Mouse (Mus musculus) layer of hippocampus, adult 11-12 months (tissue): ENCODE measurements around the gene Psme1.

Experiments used
- DNase-seq: peaks from one replicate; pipeline ENCODE4 v3.0.0; 2022; ENCODE audit warnings: low spot score

Psme1 gene

DNA sequence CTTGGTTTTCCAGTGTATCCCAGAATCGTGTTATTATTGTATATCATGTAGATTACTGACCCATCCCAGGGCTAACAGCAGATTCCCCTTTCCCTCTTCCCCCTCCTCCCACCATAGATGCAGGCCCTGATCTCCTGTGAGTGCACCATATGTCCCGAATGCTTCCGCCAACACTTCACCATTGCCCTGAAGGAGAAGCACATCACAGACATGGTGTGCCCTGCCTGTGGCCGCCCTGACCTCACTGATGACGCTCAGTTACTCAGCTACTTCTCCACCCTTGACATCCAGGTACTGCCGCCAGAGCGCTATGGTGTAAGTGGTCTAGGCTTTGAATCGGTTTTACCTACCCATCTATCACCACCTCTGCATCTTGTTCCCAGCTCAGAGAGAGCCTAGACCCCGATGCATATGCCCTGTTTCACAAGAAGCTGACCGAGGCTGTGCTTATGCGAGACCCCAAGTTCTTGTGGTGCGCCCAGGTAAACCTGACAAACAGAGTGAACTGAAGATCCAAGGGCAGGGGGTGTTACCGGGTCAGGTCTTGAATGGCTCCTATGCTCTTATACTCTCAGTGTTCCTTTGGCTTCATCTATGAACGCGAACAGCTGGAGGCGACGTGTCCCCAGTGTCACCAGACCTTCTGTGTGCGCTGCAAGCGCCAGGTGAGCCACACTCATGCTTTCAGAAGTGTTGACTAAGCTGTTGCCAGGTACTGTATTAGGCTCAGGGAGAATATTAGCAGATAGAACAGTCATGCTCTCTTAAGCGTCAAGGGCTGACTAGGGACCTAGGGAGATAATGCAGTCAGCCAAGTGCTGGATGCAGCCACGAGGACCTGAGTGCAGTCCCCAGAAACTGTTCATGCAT lies 20.8 kb downstream of the Psme1 start:
- DNase-seq = no peak

DNA sequence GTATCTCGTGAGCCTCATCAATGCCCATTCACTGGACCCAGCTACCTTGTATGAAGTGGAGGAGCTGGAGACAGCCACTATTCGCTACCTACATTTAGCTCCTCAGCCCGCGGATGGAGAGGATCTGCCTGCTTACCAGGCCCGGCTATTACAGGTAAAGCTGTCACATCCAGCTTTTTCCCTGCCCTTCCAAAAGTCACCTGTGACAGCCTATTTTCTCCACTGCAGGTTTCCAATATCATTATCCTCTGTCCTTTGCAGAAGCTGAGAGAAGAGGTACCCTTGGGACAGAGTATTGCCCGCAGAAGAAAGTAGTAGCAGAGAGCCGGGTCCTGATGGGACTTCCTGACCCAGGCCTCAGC lies 25.3 kb downstream of the Psme1 start, which contains the start of gene Irf9:
TSS of gene Irf9 (plus strand) at position 301 of the 362 bp plus-strand sequence.
- DNase-seq = no peak

DNA sequence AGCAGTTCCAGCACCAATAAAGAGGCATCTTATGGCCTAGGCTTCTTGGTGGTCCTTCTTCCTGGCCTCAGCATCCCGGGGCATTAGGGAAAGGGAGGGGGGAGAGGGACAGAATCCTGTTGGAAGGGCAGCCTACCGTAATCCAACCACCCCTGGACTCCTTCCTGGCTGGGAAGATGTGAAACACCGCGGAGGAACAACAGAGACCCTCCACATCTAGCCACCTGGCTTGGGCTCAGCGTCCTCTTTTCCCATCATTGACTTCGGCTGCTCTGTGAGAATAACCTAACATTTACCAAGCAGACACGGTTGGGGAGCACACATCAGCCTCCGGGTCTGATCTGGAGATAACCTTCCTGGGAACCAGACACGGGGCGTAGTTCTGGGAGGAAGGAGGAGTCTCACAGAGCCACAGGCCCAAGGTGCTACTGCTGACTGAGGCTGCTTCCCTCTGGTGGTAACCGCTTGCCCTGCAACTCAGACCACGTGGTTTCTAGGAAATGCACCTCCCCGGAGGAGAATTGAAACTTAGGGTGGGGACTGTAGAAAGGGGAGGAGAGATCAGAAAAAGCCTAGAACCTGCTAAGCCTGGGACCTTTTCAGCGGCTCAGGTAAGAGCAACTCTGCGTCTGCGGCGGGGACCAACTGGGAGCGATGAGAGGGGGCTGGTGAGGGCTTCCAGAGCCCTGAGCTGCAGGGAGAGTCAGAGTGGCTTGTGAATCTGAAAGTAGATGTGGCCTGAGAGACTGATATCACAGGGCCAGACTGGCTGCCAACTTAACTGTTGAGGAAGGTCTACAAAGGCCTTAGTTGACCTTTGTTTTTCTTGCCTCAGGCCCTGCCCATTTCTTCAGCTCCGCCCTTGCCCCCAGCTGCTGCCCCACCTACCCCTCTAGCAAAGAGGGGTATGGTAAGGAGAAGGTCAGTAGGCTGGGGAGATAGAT lies 26.0 kb downstream of the Psme1 start:
- peak; percentile 92 for DNase-seq

GRCm38 (mm10) chr14:55604823-55605222 lies 26.9 kb downstream of the Psme1 start:
- DNase-seq = no peak

DNA sequence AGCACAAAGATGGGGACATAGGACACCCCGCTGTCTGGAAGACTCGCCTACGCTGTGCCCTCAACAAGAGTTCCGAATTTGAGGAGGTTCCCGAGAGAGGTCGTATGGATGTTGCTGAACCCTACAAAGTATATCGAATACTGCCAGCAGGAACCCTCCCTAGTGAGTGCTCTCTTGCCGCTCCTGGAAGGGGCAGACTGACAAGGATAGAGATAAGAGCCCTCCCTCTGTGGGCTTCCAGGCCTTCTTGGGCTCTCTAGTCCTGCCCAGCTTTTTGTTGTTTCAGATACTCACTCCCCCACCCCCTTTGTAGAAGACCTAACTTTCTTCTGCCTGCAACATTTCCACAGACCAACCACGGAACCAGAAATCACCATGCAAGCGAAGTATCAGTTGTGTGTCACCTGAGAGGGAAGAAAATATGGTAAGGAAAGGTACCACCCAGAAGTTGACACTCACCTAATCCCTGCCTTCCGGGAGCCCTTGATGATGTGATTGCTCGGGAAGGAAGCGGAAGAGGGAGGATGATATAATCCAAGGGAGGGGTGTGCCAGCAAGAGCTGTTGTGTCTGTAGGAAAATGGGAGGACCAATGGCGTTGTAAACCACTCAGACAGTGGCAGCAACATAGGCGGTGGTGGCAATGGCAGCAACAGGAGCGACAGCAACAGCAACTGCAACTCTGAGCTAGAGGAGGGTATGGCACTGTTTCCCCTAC lies 28.0 kb downstream of the Psme1 start:
- DNase-seq = no peak

- no peak for DNase-seq
Measured at GRCm38 (mm10) chr14:55608339-55608738, 30.4 kb downstream of the Psme1 start.

DNA sequence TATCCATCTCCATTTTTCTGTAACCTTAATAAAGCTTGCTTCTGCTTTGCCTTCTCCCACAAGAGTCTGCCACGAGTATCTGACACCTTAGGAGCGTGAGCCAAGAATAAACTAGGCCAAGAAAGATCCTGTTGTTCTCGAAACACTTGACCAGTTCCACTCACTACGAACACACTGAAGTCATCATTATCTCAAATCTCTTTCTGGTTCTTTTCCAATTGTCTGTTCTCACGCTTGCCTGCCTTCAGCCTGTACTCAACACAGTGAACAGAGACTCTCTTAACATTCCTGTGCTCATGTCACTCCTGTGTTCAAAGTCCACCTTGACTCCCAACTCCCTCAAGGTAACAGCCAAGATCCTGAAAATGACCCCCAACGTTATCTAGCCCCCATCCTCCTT lies 35.4 kb downstream of the Psme1 start:
- DNase-seq = no peak

DNA sequence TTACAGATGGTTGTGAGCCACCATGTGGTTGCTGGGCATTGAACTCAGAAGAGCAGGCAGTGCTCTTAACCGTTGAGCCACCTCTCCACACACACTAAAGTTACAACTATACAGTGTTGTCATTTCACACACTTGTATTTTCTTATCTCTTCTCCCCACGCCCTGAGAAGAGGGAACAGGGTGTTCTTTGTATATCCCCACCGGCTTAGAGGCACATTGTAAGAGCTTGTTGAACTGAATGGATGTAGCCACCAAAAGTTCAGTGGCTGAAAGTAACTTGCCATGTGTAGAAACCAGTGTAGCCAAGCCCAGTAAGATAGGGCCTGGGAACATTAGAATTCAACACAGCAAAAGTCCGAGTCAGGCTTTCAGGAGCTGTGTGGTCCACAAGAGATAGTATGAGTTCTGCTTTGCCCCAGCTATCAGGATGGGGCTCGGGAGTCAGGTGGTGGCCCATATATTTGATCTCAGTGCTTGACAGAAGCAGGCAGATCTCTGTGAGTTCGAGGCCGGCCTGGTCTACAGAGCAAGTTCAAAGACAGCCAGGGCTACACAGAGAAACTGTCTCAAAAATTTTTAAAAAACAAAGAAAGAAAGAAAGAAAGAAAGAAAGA lies 36.7 kb downstream of the Psme1 start:
- DNase-seq = no peak

DNA sequence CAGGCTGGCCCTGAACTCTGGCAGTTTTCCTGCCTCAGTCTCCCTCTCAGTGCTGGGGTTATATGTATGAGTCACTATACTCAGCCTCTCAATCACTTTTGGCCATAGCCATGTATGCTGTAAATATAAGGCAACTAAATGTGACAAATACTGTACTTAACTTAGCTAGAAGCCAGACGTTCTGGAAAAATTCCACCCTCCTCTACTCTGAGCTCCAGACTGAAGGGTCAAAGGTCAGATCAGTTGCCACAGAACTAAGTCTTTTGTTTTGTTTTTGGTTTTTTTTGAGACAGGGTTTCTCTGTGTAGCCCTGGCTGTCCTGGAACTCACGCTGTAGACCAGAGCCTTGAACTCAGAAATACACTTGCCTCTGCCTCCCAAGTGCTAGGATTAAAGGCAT lies 38.0 kb downstream of the Psme1 start:
- no peak for DNase-seq

DNA sequence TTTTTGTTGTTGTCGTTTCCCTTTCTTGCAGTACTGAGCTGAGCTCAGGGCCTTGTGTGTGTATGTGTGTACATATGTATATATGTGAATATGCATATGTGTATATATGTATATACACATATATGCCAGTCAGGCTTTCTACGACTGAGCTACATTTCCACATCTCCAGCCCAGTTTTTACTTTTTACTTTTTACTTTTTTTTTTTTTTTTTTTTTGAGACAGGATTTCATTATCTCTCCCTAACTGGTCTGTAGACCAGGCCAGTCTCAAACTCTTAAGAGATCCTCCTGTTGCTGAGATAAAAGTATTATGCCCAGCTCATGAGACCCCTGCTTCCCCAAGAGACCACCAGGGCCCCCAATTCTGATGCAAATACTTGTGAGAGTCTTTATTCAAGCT lies 38.9 kb downstream of the Psme1 start:
- DNase-seq = no peak

GRCm38 (mm10) chr14:55617822-55618221 lies 39.9 kb downstream of the Psme1 start, which contains the start of gene Rec8:
Rec8 (plus strand) TSS chr14:55618037.
- DNase-seq = no peak

DNA sequence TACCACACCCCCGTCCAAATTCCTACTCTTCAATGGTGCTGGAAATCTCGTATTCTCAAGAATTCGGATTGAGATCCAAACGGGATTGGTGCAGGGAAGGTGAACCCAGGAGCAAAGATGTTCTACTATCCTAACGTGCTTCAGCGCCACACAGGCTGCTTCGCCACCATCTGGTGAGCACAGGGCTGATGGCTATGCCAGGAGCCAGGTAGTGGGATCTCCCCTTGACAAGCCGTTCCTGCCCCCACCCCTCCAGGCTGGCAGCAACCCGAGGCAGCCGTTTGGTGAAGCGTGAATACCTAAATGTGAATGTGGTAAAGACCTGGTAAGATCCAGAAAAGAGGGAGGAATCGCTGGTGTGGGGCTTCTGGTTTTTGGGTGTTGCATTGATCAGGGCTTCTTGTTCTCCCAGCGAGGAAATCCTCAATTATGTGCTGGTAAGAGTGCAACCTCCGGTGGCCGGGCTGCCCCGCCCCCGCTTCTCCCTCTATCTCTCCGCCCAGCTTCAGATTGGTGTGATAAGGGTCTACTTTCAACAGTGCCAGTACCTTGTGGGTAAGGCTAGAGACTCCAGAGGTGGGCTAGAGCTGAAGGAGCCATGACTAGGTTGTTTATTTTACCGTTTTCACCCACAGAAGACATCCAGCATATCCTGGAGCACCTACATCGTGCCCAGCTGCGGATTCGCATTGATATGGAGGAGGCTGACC lies 40.7 kb downstream of the Psme1 start:
- DNase-seq = no peak

DNA sequence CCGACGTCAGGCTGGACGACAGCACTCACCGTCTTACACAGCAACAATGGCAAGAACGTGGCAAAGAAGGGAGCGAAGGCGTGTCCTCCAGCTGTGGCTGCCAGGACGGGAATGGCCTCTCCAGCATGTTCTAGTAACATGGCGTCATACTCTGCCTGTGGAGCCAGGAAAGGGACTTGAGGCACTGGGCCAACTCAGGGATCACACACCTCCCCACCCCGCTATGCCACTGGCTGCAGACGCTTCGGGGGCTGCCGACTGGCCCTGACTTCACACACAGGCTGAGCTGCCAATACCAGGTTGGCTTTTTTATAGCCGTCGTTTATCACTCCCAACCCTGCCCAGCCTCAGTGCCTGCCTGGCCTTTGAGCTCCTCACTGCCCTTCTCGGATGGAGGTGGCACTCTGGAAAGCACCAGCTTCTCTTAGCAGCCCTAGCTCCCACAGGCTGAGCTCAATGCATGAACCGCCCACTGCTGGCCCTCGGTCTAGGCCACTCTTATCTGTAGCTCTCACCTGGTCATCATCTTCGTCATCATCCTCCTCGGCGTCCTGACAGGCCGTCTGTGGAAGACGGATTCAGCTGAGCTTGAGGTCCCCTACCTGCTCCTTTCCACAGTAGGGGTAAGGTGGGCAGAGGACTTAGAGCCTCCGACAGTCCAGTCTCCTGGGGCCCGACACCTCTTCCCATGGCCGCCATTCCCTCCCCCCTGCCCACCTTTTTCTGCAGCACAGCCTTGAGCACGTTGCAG lies 50.3 kb downstream of the Psme1 start:
- DNase-seq = no peak

- peak; percentile 66 for DNase-seq
Measured at GRCm38 (mm10) chr14:55629312-55629711, 51.4 kb downstream of the Psme1 start.
